33 mouse cellular contexts compared by ENCODE assay signal in genomic region chr19:6928080-6928479, GRCm38 (mm10). TPM values are rescaled to one million over a fixed set of nuclear protein-coding genes. Genes with fewer than 3 reads are reported as not detected.
A peak's percentile ranks its signal among the peaks of the same experiment; 100 is the strongest.
DNase-seq lines count a peak whose midpoint lies in the region; ATAC-seq and TF ChIP-seq lines count a peak whose summit lies in the region.
"Had no signal": no experiment of that assay in that cellular context is flagged by ENCODE, and none has a peak within 500 bp of the region (broad histone marks: within the 10 kb centered on the region; RNA-seq: fewer than 3 reads in every experiment).

No protein-coding gene starts in this region.

- no peak for TF ChIP-seq CTCF in forebrain, postnatal 0 days (IDR thresholded peaks at IDR 0.05; ENCODE audit: low read depth)

- H3K27me3 ChIP-seq in midbrain, embryonic 11.5 days (ENCODE audit: control insufficient read depth, insufficient read depth, low read length) = peaks cover 77% of the 10 kb centered on the region
- H3K27me3 ChIP-seq in midbrain, embryonic 14.5 days (ENCODE audit: control insufficient read depth, insufficient read depth, low read length) = peaks cover 86% of the 10 kb centered on the region
- peaks cover 97% of the 10 kb centered on the region for H3K27me3 ChIP-seq in embryonic facial prominence, embryonic 13.5 days
- peaks cover 44% of the 10 kb centered on the region for H3K27me3 ChIP-seq in stomach, embryonic 14.5 days (ENCODE audit: control insufficient read depth, insufficient read depth, low read length)
- peaks cover 66% of the 10 kb centered on the region for H3K27me3 ChIP-seq in forebrain, postnatal 0 days (ENCODE audit: insufficient read depth, low read length)

- ATAC-seq in midbrain, embryonic 11.5 days (ENCODE audit: low FRiP score) = no peak
- no peak for ATAC-seq in midbrain, embryonic 14.5 days (ENCODE audit: low FRiP score, low TSS enrichment)
- no peak for ATAC-seq in embryonic facial prominence, embryonic 13.5 days (ENCODE audit: insufficient number of reproducible peaks, insufficient read depth, low FRiP score, low TSS enrichment, low read depth)
- no peak for ATAC-seq in stomach, embryonic 14.5 days (ENCODE audit: insufficient number of reproducible peaks, insufficient read depth, low FRiP score, low read depth)
- ATAC-seq in forebrain, postnatal 0 days = no peak
- ATAC-seq: forebrain, embryonic 13.5 days; hindbrain, postnatal 0 days; intestine, embryonic 15.5 days had no signal

- no peak overlapping the region for H3K4me2 ChIP-seq in midbrain, embryonic 11.5 days
- no peak overlapping the region for H3K4me2 ChIP-seq in midbrain, embryonic 14.5 days (ENCODE audit: low read length)
- H3K4me2 ChIP-seq in embryonic facial prominence, embryonic 13.5 days = peak overlapping the region; percentile 54
- H3K4me2 ChIP-seq in stomach, embryonic 14.5 days (replicated peaks; ENCODE audit: low read depth, low read length) = no peak overlapping the region
- H3K4me2 ChIP-seq in forebrain, postnatal 0 days (ENCODE audit: low read depth) = no peak overlapping the region
- H3K4me2 ChIP-seq: intestine, embryonic 15.5 days; liver, embryonic 15.5 days; lung, embryonic 14.5 days had no signal

- H3K9me3 ChIP-seq in midbrain, embryonic 11.5 days (ENCODE audit: control insufficient read depth, low read length) = no peaks in the 10 kb centered on the region
- no peaks in the 10 kb centered on the region for H3K9me3 ChIP-seq in midbrain, embryonic 14.5 days (ENCODE audit: control insufficient read depth, low read length)
- H3K9me3 ChIP-seq in embryonic facial prominence, embryonic 13.5 days = no peaks in the 10 kb centered on the region
- H3K9me3 ChIP-seq in stomach, embryonic 14.5 days (ENCODE audit: control insufficient read depth, low read depth, low read length) = no peaks in the 10 kb centered on the region
- no peaks in the 10 kb centered on the region for H3K9me3 ChIP-seq in forebrain, postnatal 0 days (ENCODE audit: low read length)
- H3K9me3 ChIP-seq: forebrain, embryonic 13.5 days; G1E; intestine, embryonic 15.5 days; liver, embryonic 15.5 days; midbrain, embryonic 10.5 days had no signal

- H3K4me1 ChIP-seq in midbrain, embryonic 11.5 days (ENCODE audit: control insufficient read depth, insufficient read depth, low read length) = no peaks in the 10 kb centered on the region; the same call in 1 of the 2 replicates
- no peaks in the 10 kb centered on the region for H3K4me1 ChIP-seq in midbrain, embryonic 14.5 days (ENCODE audit: control insufficient read depth, insufficient read depth, low read length)
- peaks cover 36% of the 10 kb centered on the region for H3K4me1 ChIP-seq in embryonic facial prominence, embryonic 13.5 days
- H3K4me1 ChIP-seq in stomach, embryonic 14.5 days (ENCODE audit: control insufficient read depth, insufficient read depth, low read length) = peaks cover 4% of the 10 kb centered on the region
- no peaks in the 10 kb centered on the region for H3K4me1 ChIP-seq in forebrain, postnatal 0 days (ENCODE audit: insufficient read depth)

- H3K27ac ChIP-seq in midbrain, embryonic 11.5 days (ENCODE audit: low read depth, low read length) = no peak overlapping the region
- no peak overlapping the region for H3K27ac ChIP-seq in midbrain, embryonic 14.5 days (replicated peaks; ENCODE audit: low read depth, low read length)
- no peak overlapping the region for H3K27ac ChIP-seq in embryonic facial prominence, embryonic 13.5 days
- no peak overlapping the region for H3K27ac ChIP-seq in stomach, embryonic 14.5 days (ENCODE audit: low read length)
- H3K27ac ChIP-seq in forebrain, postnatal 0 days (ENCODE audit: low read depth, low read length) = no peak overlapping the region
- H3K27ac ChIP-seq: forebrain, embryonic 13.5 days; gastrocnemius, adult 2 months; hindbrain, postnatal 0 days; intestine, embryonic 15.5 days; kidney, postnatal 0 days; liver, embryonic 15.5 days; midbrain, embryonic 10.5 days had no signal

- peak; percentile 43 for DNase-seq in cerebellum, adult 9-11 months
- DNase-seq in cerebellum, adult 11 months = no peak
- DNase-seq in midbrain, embryonic 11.5 days (ENCODE audit: low spot score, missing footprints) = peak; percentile 79
- DNase-seq in midbrain, embryonic 14.5 days = no peak
- DNase-seq in forebrain, postnatal 0 days = no peak
- DNase-seq in ovary, postnatal 36 days (ENCODE audit: low spot score) = no peak
- DNase-seq: adrenal gland, adult 8-10 months; cerebellum, adult 9-10 months; embryo, embryonic 11 days; gastrocnemius, adult 2 months; gastrocnemius, postnatal 36 days; heart, postnatal 14 days; kidney, adult 2 months; lung, embryonic 14.5 days; retina, postnatal 1 day; right cerebral cortex, postnatal 14 days had no signal

- no peaks in the 10 kb centered on the region for H3K36me3 ChIP-seq in midbrain, embryonic 11.5 days (ENCODE audit: control insufficient read depth, insufficient read depth, low read length)
- no peaks in the 10 kb centered on the region for H3K36me3 ChIP-seq in midbrain, embryonic 14.5 days (ENCODE audit: control insufficient read depth, insufficient read depth, low read length)
- no peaks in the 10 kb centered on the region for H3K36me3 ChIP-seq in embryonic facial prominence, embryonic 13.5 days
- H3K36me3 ChIP-seq in stomach, embryonic 14.5 days (ENCODE audit: control insufficient read depth, insufficient read depth, low read length) = no peaks in the 10 kb centered on the region
- H3K36me3 ChIP-seq in forebrain, postnatal 0 days (ENCODE audit: insufficient read depth) = no peaks in the 10 kb centered on the region
- H3K36me3 ChIP-seq: G1E; intestine, embryonic 15.5 days; liver, embryonic 15.5 days; midbrain, embryonic 10.5 days had no signal

- H3K4me3 ChIP-seq in midbrain, embryonic 11.5 days (ENCODE audit: low read depth, low read length) = no peak overlapping the region
- no peak overlapping the region for H3K4me3 ChIP-seq in midbrain, embryonic 14.5 days (replicated peaks; ENCODE audit: low read depth, low read length)
- peak overlapping the region; percentile 32 for H3K4me3 ChIP-seq in embryonic facial prominence, embryonic 13.5 days
- H3K4me3 ChIP-seq in stomach, embryonic 14.5 days (ENCODE audit: low read depth, low read length) = 0 out of 2 replicates have a peak overlapping the region, but pooled peaks have one; percentile 3
- H3K4me3 ChIP-seq in forebrain, postnatal 0 days (ENCODE audit: low read depth, low read length) = no peak overlapping the region
- H3K4me3 ChIP-seq: forebrain, embryonic 13.5 days; gastrocnemius, adult 2 months; intestine, embryonic 15.5 days; liver, embryonic 15.5 days; midbrain, embryonic 10.5 days; myocyte had no signal

- 12% methylated on average over 9 of the region's 9 CpGs for WGBS in midbrain, embryonic 11.5 days
- WGBS in midbrain, embryonic 14.5 days = 10% methylated on average over 9 of the region's 9 CpGs
- WGBS in embryonic facial prominence, embryonic 13.5 days = 8% methylated on average over 9 of the region's 9 CpGs
- WGBS in stomach, embryonic 14.5 days = 17% methylated on average over 9 of the region's 9 CpGs
- WGBS in forebrain, postnatal 0 days = 11% methylated on average over 9 of the region's 9 CpGs

- H3K9ac ChIP-seq in midbrain, embryonic 11.5 days (ENCODE audit: low read length) = no peak overlapping the region
- H3K9ac ChIP-seq in midbrain, embryonic 14.5 days (replicated peaks; ENCODE audit: low read length) = no peak overlapping the region
- 0 out of 2 replicates have a peak overlapping the region, but pooled peaks have one; percentile 27 for H3K9ac ChIP-seq in embryonic facial prominence, embryonic 13.5 days
- no peak overlapping the region for H3K9ac ChIP-seq in stomach, embryonic 14.5 days (replicated peaks; ENCODE audit: low read depth, low read length)
- H3K9ac ChIP-seq in forebrain, postnatal 0 days = no peak overlapping the region
- H3K9ac ChIP-seq: forebrain, embryonic 13.5 days; intestine, embryonic 15.5 days; liver, embryonic 15.5 days; lung, embryonic 14.5 days had no signal

RNA-seq across cellular contexts. Expression of gene Catsperz, which starts 2.9 kb away (rescaled TPM):
- polyA plus RNA-seq in midbrain, embryonic 11.5 days (2014; fragmentation: Nextera tagmentation; extraction: Ambion mirVana) = not detected in 2 replicates
- 0.53 and 0.78 TPM in 2 replicates for polyA plus RNA-seq in midbrain, embryonic 14.5 days (2014; fragmentation: Nextera tagmentation; extraction: Ambion mirVana)
- 2.3 and 3.4 TPM in 2 replicates for polyA plus RNA-seq in embryonic facial prominence, embryonic 13.5 days (2015; fragmentation: Nextera tagmentation; extraction: Ambion mirVana)
- polyA plus RNA-seq in stomach, embryonic 14.5 days (2014; fragmentation: Nextera tagmentation; extraction: Ambion mirVana) = 1.5 and 1.8 TPM in 2 replicates
- 0.71 and 1.6 TPM in 2 replicates for total RNA-seq in forebrain, postnatal 0 days (2014; rRNA removed)
- 1.2 and 2.4 TPM in 2 replicates for polyA plus RNA-seq in forebrain, postnatal 0 days (2015; fragmentation: Nextera tagmentation; extraction: Ambion mirVana)
- total RNA-seq: adrenal gland, adult 8-10 months; CH12.LX; gastrocnemius, adult 2 months; gastrocnemius, postnatal 36 days; heart, adult 8-10 months; heart, postnatal 14 days; hindbrain, postnatal 0 days; liver, adult 2 months had no signal
- polyA plus RNA-seq: forebrain, embryonic 13.5 days; G1E; hindbrain, embryonic 11.5 days; liver, adult 2 months; small intestine, adult 2 months had no signal

RNA-seq across cellular contexts. Expression of gene Kcnk4, which starts 6.2 kb away (rescaled TPM):
- not detected in 2 replicates for polyA plus RNA-seq in midbrain, embryonic 11.5 days (2014; fragmentation: Nextera tagmentation; extraction: Ambion mirVana)
- 1.9 and 3.4 TPM in 2 replicates for polyA plus RNA-seq in midbrain, embryonic 14.5 days (2014; fragmentation: Nextera tagmentation; extraction: Ambion mirVana)
- 1.2 and 1.3 TPM in 2 replicates for polyA plus RNA-seq in embryonic facial prominence, embryonic 13.5 days (2015; fragmentation: Nextera tagmentation; extraction: Ambion mirVana)
- 0.35 and 0.95 TPM in 2 replicates for polyA plus RNA-seq in stomach, embryonic 14.5 days (2014; fragmentation: Nextera tagmentation; extraction: Ambion mirVana)
- 8.8 and 12.7 TPM in 2 replicates for total RNA-seq in forebrain, postnatal 0 days (2014; rRNA removed)
- 8.6 and 8.7 TPM in 2 replicates for polyA plus RNA-seq in forebrain, postnatal 0 days (2015; fragmentation: Nextera tagmentation; extraction: Ambion mirVana)
- total RNA-seq: G1E; gastrocnemius, adult 2 months; gastrocnemius, postnatal 36 days; heart, adult 8-10 months; liver, adult 2 months; megakaryocyte progenitor cell, adult 5-6 weeks had no signal
- polyA plus RNA-seq: forebrain, embryonic 13.5 days; large intestine, adult 2 months; small intestine, adult 2 months had no signal

RNA-seq across cellular contexts. Expression of gene Esrra, which starts 6.5 kb away (rescaled TPM):
- 3.4 and 3.7 TPM in 2 replicates for polyA plus RNA-seq in midbrain, embryonic 11.5 days (2014; fragmentation: Nextera tagmentation; extraction: Ambion mirVana)
- 6.9 and 13.6 TPM in 2 replicates for polyA plus RNA-seq in midbrain, embryonic 14.5 days (2014; fragmentation: Nextera tagmentation; extraction: Ambion mirVana)
- polyA plus RNA-seq in embryonic facial prominence, embryonic 13.5 days (2015; fragmentation: Nextera tagmentation; extraction: Ambion mirVana) = 9.5 and 10.9 TPM in 2 replicates
- polyA plus RNA-seq in stomach, embryonic 14.5 days (2014; fragmentation: Nextera tagmentation; extraction: Ambion mirVana) = 6.5 and 6.8 TPM in 2 replicates
- 42.6 and 43.0 TPM in 2 replicates for total RNA-seq in forebrain, postnatal 0 days (2014; rRNA removed)
- 6.4 and 8.4 TPM in 2 replicates for polyA plus RNA-seq in forebrain, postnatal 0 days (2015; fragmentation: Nextera tagmentation; extraction: Ambion mirVana)

RNA-seq across cellular contexts. Expression of gene Bad, which starts 13.6 kb away (rescaled TPM):
- polyA plus RNA-seq in midbrain, embryonic 11.5 days (2014; fragmentation: Nextera tagmentation; extraction: Ambion mirVana) = 53.7 and 55.9 TPM in 2 replicates
- 77.1 and 79.3 TPM in 2 replicates for polyA plus RNA-seq in midbrain, embryonic 14.5 days (2014; fragmentation: Nextera tagmentation; extraction: Ambion mirVana)
- polyA plus RNA-seq in embryonic facial prominence, embryonic 13.5 days (2015; fragmentation: Nextera tagmentation; extraction: Ambion mirVana) = 80.0 and 83.6 TPM in 2 replicates
- polyA plus RNA-seq in stomach, embryonic 14.5 days (2014; fragmentation: Nextera tagmentation; extraction: Ambion mirVana) = 69.1 and 70.8 TPM in 2 replicates
- 56.5 and 94.9 TPM in 2 replicates for total RNA-seq in forebrain, postnatal 0 days (2014; rRNA removed)
- 95.3 and 111 TPM in 2 replicates for polyA plus RNA-seq in forebrain, postnatal 0 days (2015; fragmentation: Nextera tagmentation; extraction: Ambion mirVana)

RNA-seq across cellular contexts. Expression of gene Gpr137, which starts 14.2 kb away (rescaled TPM):
- polyA plus RNA-seq in midbrain, embryonic 11.5 days (2014; fragmentation: Nextera tagmentation; extraction: Ambion mirVana) = 28.0 and 32.0 TPM in 2 replicates
- polyA plus RNA-seq in midbrain, embryonic 14.5 days (2014; fragmentation: Nextera tagmentation; extraction: Ambion mirVana) = 56.0 and 60.4 TPM in 2 replicates
- polyA plus RNA-seq in embryonic facial prominence, embryonic 13.5 days (2015; fragmentation: Nextera tagmentation; extraction: Ambion mirVana) = 26.9 and 35.2 TPM in 2 replicates
- polyA plus RNA-seq in stomach, embryonic 14.5 days (2014; fragmentation: Nextera tagmentation; extraction: Ambion mirVana) = 21.8 and 24.8 TPM in 2 replicates
- 65.4 and 75.2 TPM in 2 replicates for total RNA-seq in forebrain, postnatal 0 days (2014; rRNA removed)
- 68.5 and 77.6 TPM in 2 replicates for polyA plus RNA-seq in forebrain, postnatal 0 days (2015; fragmentation: Nextera tagmentation; extraction: Ambion mirVana)

Comparison
In these comparisons a context has a peak if more than half of its experiments do, and no peak if none do; other contexts are left out.
1. DNase-seq: peak in cerebellum, adult 9-11 months (single experiment) and midbrain, embryonic 11.5 days (single experiment); none in cerebellum, adult 11 months (single experiment), midbrain, embryonic 14.5 days (single experiment), forebrain, postnatal 0 days (single experiment) and ovary, postnatal 36 days (single experiment).
2. H3K4me3 ChIP-seq: peak in embryonic facial prominence, embryonic 13.5 days (single experiment) and stomach, embryonic 14.5 days (single experiment); none in midbrain, embryonic 11.5 days (single experiment), midbrain, embryonic 14.5 days (single experiment) and forebrain, postnatal 0 days (single experiment).